Mouse (Mus musculus) megakaryocyte, embryonic 14.5 days (primary cell): ENCODE results near the gene Gm45623.

Experiments used
- FLI1 ChIP-seq: IDR thresholded peaks from 2 replicates; pipeline ENCODE4 v1.6.1; 2012; ENCODE audit warnings: low read length, inconsistent platforms, mixed read lengths
- GATA1 ChIP-seq: IDR thresholded peaks from 3 replicates; pipeline ENCODE4 v1.6.1; 2012; ENCODE audit warnings: mixed read lengths, low read length, inconsistent platforms, borderline replicate concordance

GRCm38 (mm10) chr13:56769431-56769830 is 15.8 kb upstream of the Gm45623 start:
- TF ChIP-seq FLI1: no peak
- TF ChIP-seq GATA1: no peak
